Mouse (Mus musculus) Patski (cell line): ENCODE measurements at regions not wholly inside any gene's neighbourhood (a gene's known extent, or its start where the extent isn't known, plus 50 kb on each side); places are given as distances from the start of the nearest gene placed in this dataset.

Experiments used
- ATAC-seq: fragments of 100-300 bp; one replicate; pipeline ENCODE4 v1.8.0; 2021
- CTCF ChIA-PET: fragments of 350-600 bp; sonication (Branson Sonifier 250); formaldehyde crosslinking; loops from one replicate; lab custom pipeline; 2022; ENCODE audit warnings: inconsistent platforms; lab: Charles Lee
- POLR2A ChIA-PET: fragments of 350-600 bp; sonication (Branson Sonifier 250); formaldehyde crosslinking; loops from one replicate; lab custom pipeline; 2022; ENCODE audit warnings: antibody characterized with exemption, inconsistent platforms; lab: Charles Lee
- DNase-seq: peaks from one replicate; pipeline ENCODE4 v3.0.0-alpha.2; 2011; ENCODE audit warnings: low read depth, low spot score
- H3K27me3 ChIP-seq: fragments of 371-371 bp; one replicate; pipeline ENCODE4 v1.5.1; 2021
- CTCF ChIP-seq: fragments of 100-300 bp; IDR thresholded peaks from one replicate; pipeline ENCODE4 v1.5.1; 2021
- in situ Hi-C: fragments of 300-500 bp; cut with MboI; formaldehyde crosslinking; loops from 3 replicates; pipeline ENCODE4 v1.11.1; 2018; ENCODE audit warnings: low pct_unique_long_range_greater_than_20kb, mixed read lengths

GRCm38 (mm10) chr16:53201449-53201848 is 747.6 kb upstream of the Alcam start:
- POLR2A ChIA-PET, result no interaction called here

GRCm38 (mm10) chr16:53186444-53186843 is 732.6 kb upstream of the Alcam start:
- ChIA-PET POLR2A (no interaction called here), CTCF (no interaction called here)
- DNase-seq, result no peak
- ATAC-seq, result no peak
- in situ Hi-C loops, result no loop called here
- H3K27me3 ChIP-seq, result no peaks in the 10 kb centered on the region
- TF ChIP-seq CTCF, result no peak

More at GRCm38 (mm10) chr16:53201449-53201848, 747.6 kb upstream of the Alcam start:
- CTCF ChIA-PET, result no interaction called here
- no peak for ATAC-seq
- DNase-seq, result no peak
- H3K27me3 ChIP-seq, result no peaks in the 10 kb centered on the region
- in situ Hi-C loops, result no loop called here
- no peak for TF ChIP-seq CTCF

DNA sequence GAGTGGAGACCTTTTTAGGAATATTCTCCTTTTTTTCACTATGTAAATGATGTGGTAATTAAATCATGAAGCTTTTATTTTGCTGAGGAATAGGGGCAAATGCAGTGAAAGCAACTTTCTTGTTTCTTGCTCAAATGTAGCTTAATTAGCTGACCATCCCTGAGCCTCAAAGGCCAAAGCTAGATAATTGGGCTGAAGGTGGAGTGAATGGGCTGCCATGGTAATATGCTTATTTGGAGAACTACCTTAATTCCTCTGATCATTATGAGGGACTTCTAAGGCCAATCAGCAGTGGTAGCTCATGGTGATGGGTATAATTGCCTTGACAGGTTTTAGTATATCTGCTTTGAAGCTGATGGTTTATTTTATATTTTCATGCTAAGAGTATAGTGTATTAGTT is 702.5 kb upstream of the Alcam start:
- H3K27me3 ChIP-seq, result no peaks in the 10 kb centered on the region
- ATAC-seq, result no peak
- TF ChIP-seq CTCF, result no peak
- in situ Hi-C loops, result no loop called here
- no peak for DNase-seq
- ChIA-PET POLR2A (no interaction called here), CTCF (no interaction called here)

- DNase-seq (no peak), ATAC-seq (no peak)
- no peaks in the 10 kb centered on the region for H3K27me3 ChIP-seq
- no peak for TF ChIP-seq CTCF
- in situ Hi-C loops, result no loop called here
- ChIA-PET CTCF (no interaction called here), POLR2A (no interaction called here)
These were observed 676.8 kb upstream of the Alcam start for GRCm38 (mm10) chr16:53130677-53131076.

- DNase-seq, result no peak
- POLR2A ChIA-PET, result no interaction called here
- TF ChIP-seq CTCF, result no peak
- in situ Hi-C loops, result no loop called here
- no peak for ATAC-seq
- CTCF ChIA-PET, result no interaction called here
- no peaks in the 10 kb centered on the region for H3K27me3 ChIP-seq
These were observed 654.9 kb upstream of the Alcam start for GRCm38 (mm10) chr16:53108726-53109125.

DNA sequence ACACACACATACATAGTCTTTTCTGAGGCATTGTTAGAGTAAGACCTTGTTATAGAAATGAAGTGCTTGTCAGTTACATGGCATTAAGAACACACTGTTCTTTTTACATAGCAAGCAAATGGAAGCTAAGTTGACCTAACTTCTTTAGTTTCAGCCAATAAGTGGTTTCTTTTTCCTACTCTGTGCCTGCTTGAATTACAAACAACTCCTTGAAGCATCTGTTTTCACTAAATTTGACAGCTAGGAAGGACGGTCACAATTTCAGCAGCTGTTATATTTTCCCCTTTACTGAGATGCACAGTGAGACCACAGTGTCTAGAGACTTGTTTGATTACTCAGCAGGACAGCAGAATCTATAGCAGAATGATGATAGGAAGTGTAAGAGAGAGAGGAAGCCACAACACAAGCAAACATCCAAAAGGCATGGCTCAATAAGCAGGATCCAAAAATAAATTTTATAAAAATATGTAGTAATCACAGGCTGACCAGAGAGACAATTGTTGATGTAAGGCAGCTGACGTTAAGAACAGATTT is 641.6 kb upstream of the Alcam start:
- no peak for TF ChIP-seq CTCF
- DNase-seq (no peak), ATAC-seq (no peak)
- H3K27me3 ChIP-seq, result peaks cover 3% of the 10 kb centered on the region
- CTCF ChIA-PET, result no interaction called here
- POLR2A ChIA-PET, result interaction anchor here (0.7 kb wide), 1 partner anchor 377 kb away, joined by 3 read pairs; no protein-coding TSS in a partner anchor
- in situ Hi-C loops, result no loop called here

DNA sequence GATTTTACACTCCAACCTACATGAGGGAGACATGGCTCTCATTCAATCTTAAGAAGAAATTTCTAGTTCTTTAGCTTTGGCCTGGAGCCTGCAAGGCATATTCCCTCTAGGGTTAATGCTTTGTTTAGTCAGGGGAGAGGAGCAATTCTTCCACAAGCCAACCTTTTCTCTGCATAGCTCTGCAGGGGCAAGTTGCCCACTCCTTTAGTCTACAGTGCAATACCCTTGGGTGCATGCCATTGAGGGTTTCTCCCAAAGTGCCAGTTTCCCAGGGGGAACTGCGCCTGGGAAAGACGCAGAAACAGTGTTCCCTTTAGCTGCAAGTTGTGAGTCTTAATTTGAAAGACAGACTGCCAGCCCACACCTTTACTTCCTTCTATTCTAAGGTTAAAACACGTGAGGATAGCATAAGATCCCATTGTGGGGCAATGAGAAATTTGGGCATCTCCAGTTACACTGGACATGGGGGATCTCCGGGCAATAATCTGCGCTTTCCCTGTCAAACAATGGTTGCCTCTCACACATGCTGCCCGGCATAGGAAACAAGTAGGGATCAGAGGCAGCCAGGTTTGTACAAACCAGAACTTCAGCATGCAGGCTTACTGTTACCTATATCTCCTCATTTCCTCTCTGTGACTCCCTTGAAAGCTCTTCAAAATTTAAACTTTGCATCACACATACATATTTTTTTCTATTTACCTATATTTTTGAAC is 620.1 kb upstream of the Alcam start:
- DNase-seq (no peak), ATAC-seq (no peak)
- ChIA-PET CTCF (no interaction called here), POLR2A (no interaction called here)
- H3K27me3 ChIP-seq, result peaks cover 4% of the 10 kb centered on the region
- in situ Hi-C loops, result no loop called here
- no peak for TF ChIP-seq CTCF

DNA sequence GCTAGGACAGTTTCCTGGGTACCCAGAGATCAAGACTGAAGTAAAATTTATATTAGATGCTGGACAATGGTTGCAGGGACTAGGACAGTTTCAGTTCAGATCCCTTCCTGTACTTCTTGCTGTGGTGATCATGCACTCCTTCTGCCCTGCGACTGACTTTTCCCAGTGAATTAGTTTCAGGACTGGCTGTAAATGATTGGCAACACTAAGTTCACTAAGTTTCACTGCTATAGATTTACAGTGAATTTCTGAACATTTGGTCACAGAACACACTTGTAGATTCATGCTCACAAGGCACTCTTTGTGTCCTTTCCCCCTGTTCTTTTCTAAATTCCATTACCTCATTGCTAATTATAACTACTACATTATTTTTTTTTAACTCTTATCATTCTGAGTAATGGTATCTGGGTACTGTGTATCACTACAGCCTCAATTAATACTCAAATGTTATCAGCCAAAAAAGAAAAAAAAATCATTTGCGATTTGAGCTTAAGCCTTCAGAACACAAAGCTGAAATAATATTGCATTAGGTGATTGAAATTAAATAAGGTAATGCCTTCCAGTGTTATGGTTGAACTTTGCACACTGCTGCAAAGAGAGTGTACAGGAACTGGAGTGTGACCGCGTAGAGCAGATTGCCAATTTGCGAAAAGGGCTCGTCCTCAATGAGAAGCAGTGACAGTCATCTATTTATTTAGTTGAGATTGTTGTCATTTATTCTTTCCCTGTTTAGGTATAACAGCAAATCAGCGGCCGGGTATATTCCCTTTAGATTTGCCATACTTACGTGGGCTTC is 618.2 kb upstream of the Alcam start:
- DNase-seq (no peak), ATAC-seq (no peak)
- in situ Hi-C loops, result no loop called here
- ChIA-PET POLR2A (no interaction called here), CTCF (no interaction called here)
- H3K27me3 ChIP-seq, result peaks cover 4% of the 10 kb centered on the region
- TF ChIP-seq CTCF, result no peak

- ChIA-PET CTCF (no interaction called here), POLR2A (no interaction called here)
- DNase-seq (no peak), ATAC-seq (no peak)
- no peak for TF ChIP-seq CTCF
- no peaks in the 10 kb centered on the region for H3K27me3 ChIP-seq
- in situ Hi-C loops, result no loop called here
These were observed 610.3 kb upstream of the Alcam start for GRCm38 (mm10) chr16:53064151-53064550.

- no peak for TF ChIP-seq CTCF
- in situ Hi-C loops, result no loop called here
- ChIA-PET CTCF (no interaction called here), POLR2A (no interaction called here)
- ATAC-seq, result no peak
- no peak for DNase-seq
- no peaks in the 10 kb centered on the region for H3K27me3 ChIP-seq
These were observed 609.2 kb upstream of the Alcam start for GRCm38 (mm10) chr16:53063061-53063460.

DNA sequence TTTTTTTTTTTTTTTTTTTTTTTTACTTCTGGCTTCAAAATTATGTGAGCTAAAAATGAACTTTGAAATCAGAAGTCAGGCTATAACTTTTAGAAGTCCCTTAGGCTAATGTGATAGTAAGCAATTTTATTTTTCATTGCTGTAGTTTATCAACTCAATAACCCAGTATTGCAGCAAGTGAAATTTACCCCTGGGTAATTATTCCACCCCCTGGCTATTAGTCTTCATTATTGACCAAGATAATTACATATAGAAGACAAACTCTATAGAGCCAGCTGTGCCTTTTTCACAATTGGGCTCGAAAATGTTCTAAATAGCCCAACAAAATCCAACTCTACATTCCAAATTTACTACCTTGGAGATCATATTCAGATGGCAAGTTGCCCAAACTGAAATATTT is 572.2 kb upstream of the Alcam start:
- DNase-seq, result no peak
- CTCF ChIA-PET, result no interaction called here
- no peak for ATAC-seq
- POLR2A ChIA-PET, result no interaction called here
- no peak for TF ChIP-seq CTCF
- in situ Hi-C loops, result no loop called here
- no peaks in the 10 kb centered on the region for H3K27me3 ChIP-seq
